Mouse (Mus musculus) ES-E14 (cell line): Measurements from ENCODE around the gene Epb41.

Experiments
- CHD2 ChIP-seq: IDR thresholded peaks from 2 replicates; pipeline ENCODE4 v1.6.1; 2014; ENCODE audit warnings: mild to moderate bottlenecking, low read depth, low read length, inconsistent platforms
- HCFC1 ChIP-seq: IDR thresholded peaks from 2 replicates; pipeline ENCODE4 v1.6.1; 2012; ENCODE audit warnings: low read length, inconsistent platforms, borderline replicate concordance; ENCODE audit not compliant: insufficient read depth
- ZC3H11A ChIP-seq: IDR thresholded peaks from 2 replicates; pipeline ENCODE4 v1.6.1; 2012; ENCODE audit warnings: low read depth, mild to moderate bottlenecking, inconsistent platforms, low read length, borderline replicate concordance
- ZNF384 ChIP-seq: IDR thresholded peaks from 2 replicates; pipeline ENCODE4 v1.6.1; 2012; ENCODE audit warnings: low read depth, low read length, inconsistent platforms

- TF ChIP-seq HCFC1 (no peak), CHD2 (no peak), ZC3H11A (no peak), ZNF384 (no peak)
These were observed 159.2 kb downstream of the Epb41 start for GRCm38 (mm10) chr4:131915821-131916328.
